Mouse (Mus musculus): ENCODE measurements at regions not wholly inside any gene's neighbourhood (a gene's known extent, or its start where the extent isn't known, plus 50 kb on each side); places are given as distances from the start of the nearest gene placed in this dataset.

- Histone ChIP-seq H3K27me3 (no peaks in the 10 kb centered on the region), H3K4me3 (no peak overlapping the region), H3K4me1 (replicated peaks) (no peaks in the 10 kb centered on the region), H3K27ac (peak overlapping the region; percentile 20), H3K36me3 (no peaks in the 10 kb centered on the region), H3K9me3 (no peaks in the 10 kb centered on the region), H3K9ac (no peak overlapping the region), H3K4me2 (no peak overlapping the region)
- 59% methylated on average over 12 of the region's 12 CpGs for WGBS
- ATAC-seq (ENCODE audit: low FRiP score): peak; percentile 63; the same call in 1 of the 2 replicates
These were observed 79.5 kb downstream of the Kctd12 start for GRCm38 (mm10) chr14:102902906-102903305.

GRCm38 (mm10) chr14:102902236-102902635, 80.2 kb downstream of the Kctd12 start:
- Histone ChIP-seq H3K4me1 (replicated peaks) (no peaks in the 10 kb centered on the region), H3K36me3 (no peaks in the 10 kb centered on the region), H3K4me2 (no peak overlapping the region), H3K27me3 (no peaks in the 10 kb centered on the region), H3K27ac (no peak overlapping the region), H3K9ac (no peak overlapping the region), H3K4me3 (no peak overlapping the region), H3K9me3 (no peaks in the 10 kb centered on the region)
- WGBS: 94% methylated on average over 7 of the region's 7 CpGs
- ATAC-seq (ENCODE audit: low FRiP score): no peak

GRCm38 (mm10) chr14:102898445-102898844, 84.0 kb downstream of the Kctd12 start:
- WGBS: 93% methylated on average over 4 of the region's 4 CpGs

GRCm38 (mm10) chr14:102897039-102897438, 85.4 kb downstream of the Kctd12 start:
- H3K9me3 ChIP-seq: no peaks in the 10 kb centered on the region
- no peak for ATAC-seq (ENCODE audit: low FRiP score)
- WGBS: 98% methylated on average over 1 of the region's 1 CpGs
- H3K9ac ChIP-seq: no peak overlapping the region
- no peaks in the 10 kb centered on the region for H3K27me3 ChIP-seq
- no peak overlapping the region for H3K4me2 ChIP-seq
- no peaks in the 10 kb centered on the region for H3K4me1 ChIP-seq (replicated peaks)
- H3K4me3 ChIP-seq: no peak overlapping the region
- H3K36me3 ChIP-seq: no peaks in the 10 kb centered on the region
- no peak overlapping the region for H3K27ac ChIP-seq

More at GRCm38 (mm10) chr14:102898445-102898844, 84.0 kb downstream of the Kctd12 start:
- no peaks in the 10 kb centered on the region for H3K4me1 ChIP-seq (replicated peaks)
- no peak overlapping the region for H3K4me3 ChIP-seq
- no peak overlapping the region for H3K9ac ChIP-seq
- H3K4me2 ChIP-seq: no peak overlapping the region
- no peaks in the 10 kb centered on the region for H3K27me3 ChIP-seq
- no peaks in the 10 kb centered on the region for H3K9me3 ChIP-seq
- H3K36me3 ChIP-seq: no peaks in the 10 kb centered on the region
- H3K27ac ChIP-seq: no peak overlapping the region
- no peak for ATAC-seq (ENCODE audit: low FRiP score)

GRCm38 (mm10) chr14:102896527-102896926, 85.9 kb downstream of the Kctd12 start:
- Histone ChIP-seq H3K4me2 (no peak overlapping the region), H3K4me3 (no peak overlapping the region), H3K9me3 (no peaks in the 10 kb centered on the region), H3K27me3 (no peaks in the 10 kb centered on the region), H3K27ac (no peak overlapping the region), H3K36me3 (no peaks in the 10 kb centered on the region), H3K9ac (no peak overlapping the region), H3K4me1 (replicated peaks) (no peaks in the 10 kb centered on the region)
- no peak for ATAC-seq (ENCODE audit: low FRiP score)
- 85% methylated on average over 3 of the region's 3 CpGs for WGBS

- Histone ChIP-seq H3K4me3 (no peak overlapping the region), H3K9ac (no peak overlapping the region), H3K27ac (no peak overlapping the region), H3K27me3 (no peaks in the 10 kb centered on the region), H3K9me3 (no peaks in the 10 kb centered on the region), H3K36me3 (no peaks in the 10 kb centered on the region), H3K4me2 (no peak overlapping the region), H3K4me1 (replicated peaks) (no peaks in the 10 kb centered on the region)
- 88% methylated on average over 7 of the region's 7 CpGs for WGBS
- no peak for ATAC-seq (ENCODE audit: low FRiP score)
These were observed 89.2 kb downstream of the Kctd12 start for GRCm38 (mm10) chr14:102893241-102893640.

- Histone ChIP-seq H3K27me3 (no peaks in the 10 kb centered on the region), H3K9ac (no peak overlapping the region), H3K36me3 (no peaks in the 10 kb centered on the region), H3K9me3 (no peaks in the 10 kb centered on the region), H3K27ac (no peak overlapping the region), H3K4me2 (no peak overlapping the region), H3K4me3 (no peak overlapping the region), H3K4me1 (replicated peaks) (no peaks in the 10 kb centered on the region)
- no peak for ATAC-seq (ENCODE audit: low FRiP score)
- WGBS: 68% methylated on average over 4 of the region's 4 CpGs
These were observed 90.9 kb downstream of the Kctd12 start for GRCm38 (mm10) chr14:102891552-102891951.

GRCm38 (mm10) chr14:102885240-102885598, 97.2 kb downstream of the Kctd12 start:
- ATAC-seq (ENCODE audit: low FRiP score): no peak
- H3K27me3 ChIP-seq: no peaks in the 10 kb centered on the region
- 92% methylated on average over 2 of the region's 2 CpGs for WGBS
- H3K27ac ChIP-seq: no peak overlapping the region
- H3K4me3 ChIP-seq: no peak overlapping the region
- H3K9me3 ChIP-seq: no peaks in the 10 kb centered on the region
- no peaks in the 10 kb centered on the region for H3K4me1 ChIP-seq (replicated peaks)
- H3K36me3 ChIP-seq: no peaks in the 10 kb centered on the region
- H3K9ac ChIP-seq: no peak overlapping the region
- H3K4me2 ChIP-seq: no peak overlapping the region

- WGBS: 96% methylated on average over 10 of the region's 10 CpGs
- H3K4me1 ChIP-seq (replicated peaks): no peaks in the 10 kb centered on the region
- no peak overlapping the region for H3K9ac ChIP-seq
- no peak overlapping the region for H3K4me2 ChIP-seq
- no peak overlapping the region for H3K4me3 ChIP-seq
- no peaks in the 10 kb centered on the region for H3K36me3 ChIP-seq
- no peaks in the 10 kb centered on the region for H3K9me3 ChIP-seq
- no peak for ATAC-seq (ENCODE audit: low FRiP score)
- no peaks in the 10 kb centered on the region for H3K27me3 ChIP-seq
- H3K27ac ChIP-seq: no peak overlapping the region
These were observed 97.7 kb downstream of the Kctd12 start for GRCm38 (mm10) chr14:102884539-102885239.

- ATAC-seq (ENCODE audit: low FRiP score): no peak
- WGBS: 83% methylated on average over 15 of the region's 15 CpGs
- Histone ChIP-seq H3K27ac (no peak overlapping the region), H3K27me3 (no peaks in the 10 kb centered on the region), H3K36me3 (no peaks in the 10 kb centered on the region), H3K4me2 (no peak overlapping the region), H3K4me1 (replicated peaks) (0 out of 2 replicates have a peak, but pooled peaks cover 3% of the 10 kb centered on the region), H3K9ac (no peak overlapping the region), H3K4me3 (no peak overlapping the region), H3K9me3 (no peaks in the 10 kb centered on the region)
These were observed 98.9 kb downstream of the Kctd12 start for GRCm38 (mm10) chr14:102883344-102884122.

GRCm38 (mm10) chr14:102882281-102882680, 100.2 kb downstream of the Kctd12 start:
- Histone ChIP-seq H3K27me3 (no peaks in the 10 kb centered on the region), H3K4me3 (no peak overlapping the region), H3K27ac (no peak overlapping the region), H3K9ac (no peak overlapping the region), H3K4me1 (replicated peaks) (0 out of 2 replicates have a peak, but pooled peaks cover 3% of the 10 kb centered on the region), H3K9me3 (no peaks in the 10 kb centered on the region), H3K36me3 (no peaks in the 10 kb centered on the region), H3K4me2 (no peak overlapping the region)
- WGBS: 94% methylated on average over 3 of the region's 3 CpGs
- ATAC-seq (ENCODE audit: low FRiP score): no peak

GRCm38 (mm10) chr14:102880658-102881083, 101.8 kb downstream of the Kctd12 start:
- no peaks in the 10 kb centered on the region for H3K9me3 ChIP-seq
- no peak for ATAC-seq (ENCODE audit: low FRiP score)
- 80% methylated on average over 1 of the region's 1 CpGs for WGBS
- no peaks in the 10 kb centered on the region for H3K27me3 ChIP-seq
- no peak overlapping the region for H3K27ac ChIP-seq
- no peak overlapping the region for H3K9ac ChIP-seq
- H3K4me2 ChIP-seq: no peak overlapping the region
- H3K4me1 ChIP-seq (replicated peaks): 0 out of 2 replicates have a peak, but pooled peaks cover 3% of the 10 kb centered on the region
- no peak overlapping the region for H3K4me3 ChIP-seq
- no peaks in the 10 kb centered on the region for H3K36me3 ChIP-seq
